Mouse (Mus musculus) adrenal gland (tissue): ENCODE results near the gene Kcnn1.
"Not testable (repeated sequence)": the region's sequence is repeated elsewhere in the genome, so short reads cannot be mapped to it uniquely, and the experiment has no call there.

Experiments
- intact Hi-C: fragments of 180-260 bp; cut with DNase I; formaldehyde crosslinking; loops from one replicate; pipeline ENCODE4 v1.15.1; 2025
- long read RNA-seq, 2 experiments: library from polyadenylated mRNA; unstranded; transcript quantifications; one replicate each; pipeline ENCODE4 v2.0.0; 2020; ENCODE audit warnings: borderline replicate concordance in 1 of 2; ENCODE audit not compliant: insufficient replicate concordance in 1 of 2

Kcnn1 gene
- long read RNA-seq, experiment 1: 0 reads
- long read RNA-seq, experiment 2, partial matches to known transcripts: 0 of 1 reads
- long read RNA-seq, experiment 2, other reads (novel, unspliced or antisense): 1 of 1 reads

DNA sequence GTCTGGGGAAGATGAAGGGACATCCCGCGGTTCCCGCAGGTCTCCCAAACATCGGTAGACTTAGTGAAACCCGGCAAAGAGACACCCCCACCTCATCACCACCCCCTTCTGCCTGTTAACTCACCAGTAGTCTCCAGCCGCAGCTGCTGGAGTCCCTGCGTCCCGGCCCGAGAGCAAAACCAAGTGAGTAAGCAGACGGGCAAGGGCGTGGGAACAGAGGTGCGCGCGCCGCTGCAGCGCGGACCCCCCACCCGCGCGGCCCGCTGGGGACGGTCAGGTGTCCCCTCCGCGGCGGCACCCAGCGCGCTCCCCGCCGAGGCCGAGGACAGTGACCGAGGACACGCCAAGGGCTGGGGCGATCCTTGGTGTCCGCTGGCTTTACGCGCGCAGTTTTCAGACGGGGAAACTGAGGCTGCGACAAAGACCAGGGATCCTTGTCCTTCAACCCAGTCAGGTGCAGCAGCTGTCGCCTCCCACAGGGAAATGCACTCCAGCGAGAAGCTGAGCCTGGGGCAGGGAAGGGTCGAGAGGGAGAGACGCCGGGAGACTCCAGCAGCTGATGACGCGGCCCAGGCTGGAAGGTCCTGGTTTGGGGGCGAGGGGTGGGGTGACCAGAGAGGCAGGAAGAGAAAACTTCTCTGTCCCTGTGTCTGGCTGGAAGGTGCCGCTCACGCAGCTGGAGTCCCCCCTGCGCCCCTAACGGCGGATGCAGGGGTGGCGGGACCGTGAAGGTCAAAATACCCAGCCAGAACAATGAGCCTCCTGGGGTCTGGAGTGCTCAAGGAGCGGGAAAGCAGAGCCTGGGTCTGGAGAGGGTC is at the start of gene Kcnn1:
Gene Kcnn1 (minus strand): TSS at position 435 of the 818 bp plus-strand sequence.
- intact Hi-C loops: no loop called here

DNA sequence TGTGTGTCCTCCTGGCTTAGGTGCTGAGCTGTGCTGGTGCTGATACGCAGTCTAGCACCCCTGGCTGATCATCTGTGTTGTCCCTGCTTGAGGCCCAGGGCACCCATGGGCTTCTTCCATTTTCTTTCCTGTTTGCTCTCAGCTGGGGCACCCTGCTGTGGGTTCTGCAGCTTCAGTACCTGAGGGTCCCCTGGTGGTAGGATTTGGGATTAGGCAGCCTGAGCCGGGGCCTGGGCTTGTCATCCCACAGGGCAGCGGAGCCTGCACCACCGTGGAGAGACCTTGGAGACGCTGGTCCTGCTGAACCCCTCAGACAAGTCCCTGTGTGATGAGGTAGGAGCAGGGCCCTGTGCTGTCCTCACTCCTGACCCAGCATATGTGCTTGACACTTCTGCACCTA is 48.5 kb upstream of the Kcnn1 start:
- intact Hi-C loops: no loop called here

DNA sequence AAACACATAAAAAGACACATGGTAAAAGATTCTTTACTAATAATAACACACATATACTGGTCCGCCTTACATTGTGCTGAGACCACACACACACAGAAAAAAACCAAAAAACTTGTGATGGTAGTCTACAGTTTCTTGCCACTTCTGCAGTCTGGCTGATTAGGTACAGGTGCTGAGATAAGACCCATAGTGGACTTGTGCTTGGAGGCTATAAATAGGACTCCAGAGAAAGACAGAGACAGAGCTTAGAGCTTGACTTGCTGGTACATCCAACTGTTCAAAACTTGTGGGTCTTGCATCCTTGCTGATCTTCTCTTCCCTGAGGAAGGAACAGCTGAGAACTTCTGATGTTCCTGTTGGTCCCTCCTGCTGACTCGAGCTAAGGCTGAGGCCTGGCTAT is 44.5 kb upstream of the Kcnn1 start:
- intact Hi-C loops: loop anchor here (10.0 kb wide), 1 partner anchor 297 kb away; no protein-coding TSS in a partner anchor

DNA sequence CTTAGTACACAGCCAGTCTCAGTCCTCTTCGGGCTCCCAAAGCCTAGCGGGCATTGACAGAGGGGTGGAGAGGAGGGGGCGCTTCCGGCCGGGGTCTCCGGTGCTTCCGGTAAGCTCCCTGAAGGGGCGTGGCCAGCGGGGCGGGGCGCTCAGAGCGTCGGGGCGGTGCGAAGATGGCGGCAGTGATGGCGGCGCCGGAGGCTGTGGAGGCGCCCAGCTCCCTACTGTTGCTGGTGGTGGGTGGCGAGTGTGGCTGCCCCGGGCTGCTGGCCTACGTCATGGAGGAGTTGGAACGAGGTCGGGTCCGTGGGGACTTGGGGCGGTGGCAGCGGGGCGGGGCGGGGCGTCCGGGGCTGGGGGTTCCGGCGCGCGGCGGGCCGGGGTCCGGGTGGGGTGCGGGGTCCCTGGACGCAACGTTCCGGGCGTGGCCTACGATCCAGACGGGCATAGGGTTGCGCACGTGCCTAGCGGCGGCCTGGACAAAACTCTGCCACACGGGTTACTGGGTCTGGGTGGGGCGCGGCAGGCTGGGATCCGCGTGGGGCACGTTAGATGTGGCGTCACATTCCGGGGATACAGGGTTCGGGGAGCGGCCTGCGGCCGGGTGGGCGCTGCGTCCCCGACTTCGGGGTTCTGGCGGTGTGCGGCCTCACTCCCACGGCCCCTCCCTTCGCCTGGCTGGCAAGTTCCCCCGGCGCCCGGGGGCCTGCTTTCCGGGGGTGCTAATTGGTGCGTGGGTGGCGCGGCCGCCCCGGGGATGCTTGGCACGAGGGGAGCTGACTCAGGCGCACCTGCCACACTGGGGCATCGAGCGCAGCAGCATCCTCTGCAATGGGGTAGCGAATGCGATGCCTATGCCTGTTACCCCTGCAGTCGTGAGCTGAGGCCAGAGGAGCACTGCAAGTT is 43.0 kb upstream of the Kcnn1 start, which contains the start of gene Map1s:
Gene Map1s (plus strand): TSS at position 102 of the 906 bp plus-strand sequence.
- intact Hi-C loops: loop anchor here (10.0 kb wide), 1 partner anchor 299 kb away; no protein-coding TSS in a partner anchor

DNA sequence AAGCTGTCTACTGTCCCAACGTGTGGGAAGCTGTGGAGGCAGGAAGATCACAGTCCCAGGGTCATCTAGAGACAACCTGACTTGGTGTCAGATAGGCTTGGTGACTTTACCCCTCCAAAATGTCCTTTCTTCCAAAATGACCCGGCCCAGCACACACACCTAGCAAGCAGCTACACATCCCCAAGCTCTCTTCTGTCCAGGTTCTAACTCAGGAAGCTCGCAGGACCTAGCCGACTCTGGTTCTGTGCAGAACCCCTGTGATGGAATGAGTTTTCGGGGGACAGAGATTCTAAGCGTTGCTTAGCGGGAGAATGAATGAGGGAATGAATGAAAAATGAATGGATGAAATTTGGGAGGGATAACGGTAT is 42.4 kb upstream of the Kcnn1 start:
- intact Hi-C loops: loop anchor here (10.0 kb wide), 1 partner anchor 299 kb away; no protein-coding TSS in a partner anchor

DNA sequence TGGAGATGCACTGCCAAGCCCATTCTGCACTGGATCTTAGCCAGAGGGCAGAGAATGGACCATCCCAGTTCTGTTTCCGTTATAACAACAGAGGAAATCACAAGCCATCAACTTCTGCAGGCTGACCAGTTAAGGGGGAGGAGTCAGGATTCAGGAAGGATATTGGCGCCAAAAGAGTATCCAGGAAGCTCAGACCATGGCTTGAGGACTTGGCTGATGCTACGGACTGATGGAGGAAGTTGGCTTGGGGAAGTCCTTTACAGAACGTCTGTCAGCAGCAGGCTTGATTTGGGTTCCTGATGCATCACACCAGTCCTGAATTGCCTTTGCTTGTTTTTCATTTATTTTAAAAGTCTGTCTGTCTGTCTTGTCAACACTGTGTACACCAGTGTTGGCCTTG is 41.5 kb upstream of the Kcnn1 start:
- intact Hi-C loops: loop anchor here (10.0 kb wide), 1 partner anchor 300 kb away; no protein-coding TSS in a partner anchor

DNA sequence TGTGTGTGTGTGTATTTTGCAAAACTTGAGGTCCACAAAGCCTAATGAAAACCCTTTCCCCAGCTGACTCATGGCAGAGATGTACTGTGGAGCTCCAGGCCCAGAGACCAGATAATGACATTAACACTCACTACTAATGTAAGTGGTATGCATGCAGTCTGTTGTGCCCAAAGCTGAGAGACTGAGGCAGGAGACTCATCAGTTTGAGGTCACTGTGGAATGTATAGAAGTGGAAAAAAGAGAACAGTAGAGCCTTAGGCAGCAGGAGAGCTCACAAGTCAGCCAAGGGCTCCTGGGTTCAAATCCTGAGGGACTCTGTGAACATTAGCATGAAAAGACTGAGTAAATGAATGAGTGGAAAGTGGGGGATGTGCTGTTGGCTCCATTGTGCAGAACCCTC is 40.5 kb upstream of the Kcnn1 start:
- intact Hi-C loops: loop anchor here (10.0 kb wide), 1 partner anchor 301 kb away; no protein-coding TSS in a partner anchor

DNA sequence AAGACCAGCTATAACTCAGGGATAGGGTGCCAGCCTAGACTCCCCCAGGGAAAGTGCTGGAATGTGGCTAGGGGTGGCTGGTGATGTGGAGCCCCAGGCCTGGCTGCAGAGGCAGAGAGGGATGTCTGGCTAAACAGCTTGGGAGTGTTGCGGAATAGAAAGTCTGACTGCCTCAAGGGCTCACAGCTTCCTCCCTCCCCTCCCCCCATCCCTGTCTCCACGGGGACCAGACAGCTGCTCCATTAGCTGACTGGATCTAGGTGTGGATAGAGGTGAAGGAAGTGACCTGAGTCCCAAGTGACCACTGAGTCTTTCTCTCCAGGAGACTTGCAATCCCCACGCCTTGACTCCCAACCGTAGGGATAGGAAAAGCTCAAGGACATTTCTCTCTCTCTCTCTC is 40.1 kb upstream of the Kcnn1 start:
- intact Hi-C loops: loop anchor here (10.0 kb wide), 1 partner anchor 302 kb away; no protein-coding TSS in a partner anchor

DNA sequence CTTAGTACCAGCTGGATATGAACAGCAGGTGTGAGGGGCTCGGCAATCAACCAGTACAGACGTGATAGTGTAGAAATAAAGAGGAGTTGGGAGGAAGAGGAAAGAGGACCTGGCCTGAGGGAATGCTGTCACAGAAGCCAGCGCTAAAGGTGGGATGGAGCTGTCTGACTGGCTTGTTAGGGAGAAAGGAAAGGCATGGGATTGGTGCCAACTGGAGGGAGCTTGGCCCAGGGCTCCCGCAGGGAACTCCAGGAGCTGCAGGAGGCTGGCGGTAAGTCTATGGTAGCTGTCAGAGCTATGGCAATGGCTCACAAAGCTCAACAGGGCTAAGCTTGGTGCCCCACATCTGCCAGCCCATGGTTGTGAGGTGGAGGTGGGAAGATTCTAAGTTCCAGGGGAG is 39.2 kb upstream of the Kcnn1 start:
- intact Hi-C loops: loop anchor here (10.0 kb wide), 1 partner anchor 303 kb away; no protein-coding TSS in a partner anchor

DNA sequence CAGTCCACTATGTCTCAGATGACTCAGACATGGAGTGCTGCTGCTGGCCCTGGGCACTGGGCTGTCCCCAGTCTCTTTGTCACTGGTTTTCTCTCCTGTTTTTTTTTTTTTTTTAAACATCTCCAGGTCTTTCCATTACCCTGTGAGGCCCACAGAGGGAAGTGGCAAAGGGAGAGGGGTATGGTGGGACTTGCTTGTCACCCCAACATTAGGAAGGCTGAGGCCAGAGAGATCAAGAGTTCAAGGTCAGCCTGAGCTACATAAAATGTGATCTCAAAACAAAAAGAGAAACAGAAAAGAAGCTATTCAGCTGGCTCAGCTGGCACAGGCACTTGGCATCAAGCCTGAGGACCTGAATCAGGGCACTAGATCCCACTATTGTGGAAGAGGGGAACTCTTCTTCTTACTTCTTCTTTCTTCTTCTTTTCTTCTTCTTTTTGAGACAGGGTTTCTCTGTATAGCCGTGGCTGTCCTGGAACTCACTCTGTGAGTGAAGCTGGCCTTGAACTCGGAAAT is 37.9 kb upstream of the Kcnn1 start:
- intact Hi-C loops: loop anchor here (10.0 kb wide), 1 partner anchor 304 kb away; no protein-coding TSS in a partner anchor

DNA sequence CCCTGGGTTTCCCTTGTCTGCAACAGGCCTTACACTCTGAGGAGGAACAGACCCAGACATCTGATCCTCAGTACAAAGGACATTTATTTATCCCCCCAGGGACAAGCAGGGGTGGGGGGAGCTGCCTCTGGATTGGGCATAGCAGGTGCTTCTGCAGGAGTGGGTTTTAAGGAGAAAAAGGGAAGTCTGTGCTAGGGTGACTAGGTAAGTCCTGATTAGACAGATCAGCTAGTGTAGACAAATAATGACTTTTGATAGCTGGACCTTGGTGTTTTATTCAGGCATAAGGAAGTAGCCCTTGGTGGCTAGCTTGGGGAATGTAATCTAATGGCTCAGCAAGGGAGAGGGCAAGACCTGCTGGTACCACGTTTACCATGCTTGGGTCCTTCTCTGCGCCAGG is 36.2 kb upstream of the Kcnn1 start:
- intact Hi-C loops: no loop called here

DNA sequence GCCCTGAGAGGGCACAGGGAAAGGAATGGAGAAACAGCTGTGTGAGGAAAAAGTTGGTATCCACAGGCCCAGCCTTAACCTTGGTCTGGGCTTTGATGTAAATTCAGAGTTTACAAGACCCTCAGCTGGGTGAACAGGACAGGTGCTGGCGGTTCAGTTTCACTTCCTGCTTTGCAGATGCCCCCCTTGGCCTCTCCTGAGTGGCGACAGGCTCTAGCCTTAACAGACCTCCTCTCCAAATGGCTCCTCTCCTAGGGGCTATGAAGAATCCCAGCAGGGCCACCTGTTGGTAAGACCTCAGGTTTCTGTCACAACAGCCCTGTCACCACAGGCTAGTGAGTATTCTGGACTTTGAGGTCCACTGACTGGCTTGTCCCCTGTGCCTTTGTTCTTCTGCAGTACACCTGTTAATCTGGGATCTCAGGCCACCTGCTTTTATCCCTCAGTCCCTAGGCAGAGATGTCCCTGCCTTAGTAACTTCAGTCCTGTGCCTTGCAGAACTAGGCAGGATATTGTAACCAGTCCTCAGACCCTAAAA is 35.7 kb upstream of the Kcnn1 start:
- intact Hi-C loops: no loop called here

DNA sequence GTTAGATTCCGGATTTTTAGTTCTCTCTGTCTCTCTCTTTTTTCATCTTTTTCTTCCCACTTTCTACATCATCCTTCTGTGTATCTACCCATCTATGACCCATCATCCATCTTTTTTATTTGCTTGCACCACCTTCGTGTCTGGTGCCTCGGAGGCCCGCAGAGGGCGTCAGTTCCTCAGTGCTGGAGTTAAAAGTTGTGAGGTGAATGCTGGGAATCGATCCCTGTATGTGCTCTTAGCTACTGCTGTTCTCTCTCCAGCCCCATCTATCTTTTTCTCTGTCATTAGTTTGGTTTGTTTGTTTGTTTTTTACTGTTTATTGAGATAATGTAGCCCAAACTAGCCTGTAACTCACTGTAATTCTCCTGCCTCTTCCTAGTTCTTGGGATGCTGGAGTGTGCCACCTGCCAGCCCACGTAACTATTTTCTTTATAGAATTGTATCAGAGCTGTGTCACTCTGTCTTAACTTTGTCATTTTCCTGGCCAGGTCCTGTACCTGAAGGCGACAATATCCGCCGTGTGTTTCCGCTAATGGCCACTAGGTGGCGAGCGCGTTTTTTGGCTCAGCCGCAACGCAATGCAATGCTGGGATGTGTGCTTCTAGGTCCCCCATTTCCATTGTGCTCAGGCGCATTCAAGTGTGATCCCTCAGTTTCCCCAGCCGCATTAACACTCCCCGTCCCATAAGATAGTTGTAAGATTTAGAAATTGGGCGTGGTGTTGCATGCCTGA is 34.8 kb upstream of the Kcnn1 start:
- intact Hi-C loops: no loop called here

DNA sequence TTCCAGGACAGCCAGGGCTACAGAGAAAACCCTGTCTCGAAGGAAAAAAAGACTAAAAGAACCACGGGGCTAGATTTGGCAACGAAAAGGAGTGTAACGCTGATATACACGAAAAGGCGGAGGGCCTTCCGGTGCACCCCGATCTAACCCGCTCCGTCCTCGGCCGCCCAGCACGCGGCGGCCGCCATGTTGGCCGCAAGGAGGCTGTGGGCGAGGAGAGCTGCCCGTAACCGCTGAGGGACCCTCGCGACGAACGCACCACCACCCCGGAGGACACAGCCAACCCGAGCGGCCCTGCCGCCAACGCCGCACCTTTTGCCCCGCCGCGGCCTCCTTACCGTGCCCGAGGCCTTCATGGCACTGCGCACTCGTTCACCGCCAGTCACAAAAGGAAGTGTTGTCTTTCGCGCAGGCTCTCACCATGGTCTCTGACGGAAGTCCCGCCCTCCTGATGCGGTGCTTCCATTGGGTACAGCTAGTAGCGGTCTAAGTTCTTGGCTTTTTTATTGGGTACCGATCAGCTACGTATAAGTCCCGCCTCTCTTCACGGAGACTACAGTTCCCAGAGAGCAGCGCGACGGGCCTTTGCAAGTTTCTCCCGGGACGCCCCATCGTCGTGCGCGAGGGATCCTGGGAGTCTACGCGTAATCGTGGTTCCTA is 34.1 kb upstream of the Kcnn1 start, which contains the start of gene Rpl18a:
Gene Rpl18a (minus strand): TSS at position 392 of the 660 bp plus-strand sequence.
- intact Hi-C loops: no loop called here

DNA sequence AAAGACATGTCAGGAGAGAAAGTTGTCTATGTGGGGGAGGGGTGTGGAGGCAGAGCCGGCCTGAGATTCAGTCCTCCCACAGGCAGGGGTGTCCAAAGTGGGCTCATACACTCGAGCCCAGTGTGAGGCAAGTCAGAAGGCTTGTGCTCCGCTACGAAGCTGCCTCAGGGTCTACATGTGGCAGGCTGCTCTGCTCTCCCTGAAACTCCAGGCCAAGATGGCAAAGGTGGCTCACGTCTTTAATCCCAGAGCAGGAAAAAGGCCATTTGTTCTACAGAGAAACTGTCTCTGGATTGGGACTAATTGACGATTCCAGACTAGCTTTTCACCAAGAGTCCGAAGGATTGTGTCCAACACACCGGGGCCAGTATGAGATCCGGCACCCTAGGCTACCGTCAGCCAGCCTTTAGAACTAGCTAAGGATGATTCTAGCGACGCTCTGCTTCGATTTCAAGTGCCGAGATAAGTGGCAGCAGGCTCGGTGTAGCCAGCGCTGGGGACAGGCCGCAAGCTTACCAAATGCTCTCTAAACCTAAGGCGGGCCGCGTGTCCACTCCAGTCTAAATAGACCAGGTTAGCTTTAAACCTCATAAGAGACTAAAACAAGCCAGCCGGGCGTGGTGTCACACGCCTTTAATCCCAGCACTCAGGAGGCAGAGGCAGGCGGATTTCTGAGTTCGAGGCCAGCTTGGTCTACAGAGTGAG is 33.4 kb upstream of the Kcnn1 start:
- intact Hi-C loops: no loop called here

DNA sequence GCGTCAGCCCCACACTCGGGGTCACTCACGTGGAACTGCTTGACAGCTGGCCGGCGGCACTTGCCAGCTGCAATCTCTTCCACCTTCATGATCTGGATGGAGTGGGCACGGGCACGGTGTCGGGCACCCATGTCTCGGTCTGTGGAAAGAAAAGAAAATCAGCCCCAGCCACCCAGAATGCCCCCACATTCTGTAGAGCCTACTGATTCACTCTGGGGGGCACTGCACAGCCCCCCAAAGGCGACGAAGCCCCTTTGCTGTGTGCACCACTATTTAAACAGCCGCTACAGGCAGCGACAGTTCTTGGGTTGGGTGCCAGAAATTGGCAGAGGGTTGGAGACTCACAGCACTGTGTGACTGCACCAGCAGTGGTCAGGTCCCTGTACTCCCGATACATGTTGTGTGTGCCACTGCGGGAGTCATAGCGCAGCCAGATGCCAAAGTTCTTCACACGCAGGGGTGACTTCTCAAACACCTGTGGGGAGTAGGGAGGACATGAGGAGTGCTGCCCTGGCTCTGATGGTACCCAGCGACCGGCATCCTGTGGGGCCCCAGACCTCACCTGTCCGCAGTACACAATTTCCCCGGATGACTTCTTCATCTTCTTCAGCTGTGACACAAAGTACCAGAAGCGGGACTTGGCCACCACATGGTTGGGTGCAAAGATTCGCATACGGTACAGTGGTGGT is 32.7 kb upstream of the Kcnn1 start:
- intact Hi-C loops: not testable (repeated sequence)

DNA sequence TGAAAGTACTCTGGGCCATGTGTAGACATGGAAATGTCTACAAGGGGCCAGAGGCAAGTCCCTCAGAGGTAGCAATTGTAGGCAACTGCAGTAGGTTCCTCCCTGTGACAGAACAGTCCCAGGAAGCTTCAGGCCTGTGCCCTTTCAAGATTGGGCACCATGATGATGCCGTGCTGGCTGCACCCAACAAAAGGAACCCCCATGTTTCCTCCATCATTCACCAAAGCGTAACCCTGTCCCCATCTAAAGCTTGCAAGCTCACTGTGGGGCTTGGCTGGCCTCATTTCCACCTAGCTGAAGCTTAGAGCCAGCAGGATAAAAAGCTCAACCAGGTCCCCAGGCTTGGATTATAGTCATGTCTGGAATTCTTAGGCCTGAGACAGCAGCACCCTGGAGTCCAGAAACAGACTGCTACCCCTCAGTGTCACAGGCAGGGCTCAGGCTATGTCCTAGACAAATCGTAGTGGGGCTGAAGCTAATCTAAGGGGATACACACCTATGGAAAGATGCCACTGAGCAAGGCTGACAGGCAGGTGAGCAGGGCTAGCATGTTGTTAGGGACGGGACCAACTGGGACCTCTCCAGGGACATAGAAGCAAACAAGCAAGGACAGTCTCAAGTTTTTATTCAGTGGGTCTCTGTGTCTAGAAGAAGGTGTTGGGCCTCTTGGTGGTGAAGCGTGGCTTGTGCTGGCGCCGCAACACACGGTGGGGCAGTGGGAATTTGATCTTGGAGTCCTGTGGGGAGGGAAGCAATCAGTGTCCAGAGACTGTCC is 31.9 kb upstream of the Kcnn1 start:
- intact Hi-C loops: no loop called here

DNA sequence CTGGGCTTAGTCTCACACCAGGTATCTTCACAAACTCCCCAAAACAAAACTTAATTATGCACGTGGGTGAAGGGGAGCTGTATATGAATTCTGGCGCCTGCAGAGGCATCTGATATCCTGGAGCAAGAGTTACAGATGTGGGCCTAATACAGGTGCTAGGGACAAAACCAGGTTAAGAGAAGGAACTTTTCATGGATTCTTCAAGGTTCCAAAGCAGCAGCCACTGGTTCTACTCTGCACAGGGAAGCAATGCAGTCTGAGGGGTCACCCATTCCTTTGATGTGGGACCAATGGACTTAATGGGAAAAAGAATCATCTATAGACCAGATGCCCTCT is 31.3 kb upstream of the Kcnn1 start:
- intact Hi-C loops: no loop called here
